Mouse (Mus musculus) ES-E14 (cell line): ENCODE measurements around the gene 1700011L22Rik. TPM values are rescaled to one million over a fixed set of nuclear protein-coding genes. Genes with fewer than 3 reads are reported as not detected.

Experiments
- DNase-seq: peaks from one replicate; pipeline ENCODE4 v3.0.0-alpha.2; 2013; ENCODE audit warnings: low read depth, low spot score
- H3K27ac ChIP-seq: 2 replicates; pipeline ENCODE4 v1.5.1; 2012; ENCODE audit warnings: low read depth, mild to moderate bottlenecking, low read length, moderate library complexity, mixed read lengths; ENCODE audit not compliant: poor library complexity, insufficient read depth, severe bottlenecking
- H3K36me3 ChIP-seq: 2 replicates; pipeline ENCODE4 v1.6.1; 2012; ENCODE audit warnings: mild to moderate bottlenecking, low read length, moderate library complexity, mixed read lengths; ENCODE audit not compliant: control insufficient read depth, poor library complexity, insufficient read depth, severe bottlenecking
- H3K4me1 ChIP-seq, 2 experiments: fragments of 150-350 bp in 1 of 2; sonication (generic) in 1 of 2; 2 replicates each; pipeline ENCODE4 v1.6.1; 2012; ENCODE audit warnings: low read length in 2 of 2, mild to moderate bottlenecking in 1 of 2, mixed read lengths in 1 of 2; ENCODE audit not compliant: control insufficient read depth in 2 of 2, insufficient read depth in 2 of 2, poor library complexity in 1 of 2
- H3K4me3 ChIP-seq, 2 experiments: fragments of 150-350 bp in 1 of 2; sonication (generic) in 1 of 2; 2 replicates each; pipeline ENCODE4 v1.5.1; 2012; ENCODE audit warnings: low read length in 2 of 2, low read depth in 1 of 2, mild to moderate bottlenecking in 1 of 2, mixed read lengths in 1 of 2; ENCODE audit not compliant: insufficient read depth in 1 of 2, poor library complexity in 1 of 2, severe bottlenecking in 1 of 2
- H3K9ac ChIP-seq: 2 replicates; pipeline ENCODE4 v1.6.1; 2012; ENCODE audit warnings: low read depth, mild to moderate bottlenecking, low read length, mixed read lengths; ENCODE audit not compliant: poor library complexity, insufficient read depth, severe bottlenecking
- H3K9me3 ChIP-seq: fragments of 150-350 bp; sonication (generic); 2 replicates; pipeline ENCODE4 v1.6.1; 2012; ENCODE audit warnings: low read depth, mild to moderate bottlenecking, low read length; ENCODE audit not compliant: control insufficient read depth, insufficient read depth
- CHD2 ChIP-seq: IDR thresholded peaks from 2 replicates; pipeline ENCODE4 v1.6.1; 2014; ENCODE audit warnings: mild to moderate bottlenecking, low read depth, low read length, inconsistent platforms
- HCFC1 ChIP-seq: IDR thresholded peaks from 2 replicates; pipeline ENCODE4 v1.6.1; 2012; ENCODE audit warnings: low read length, inconsistent platforms, borderline replicate concordance; ENCODE audit not compliant: insufficient read depth
- MAFK ChIP-seq: IDR thresholded peaks from 2 replicates; pipeline ENCODE4 v1.6.1; 2014; ENCODE audit warnings: mild to moderate bottlenecking, low read depth, low read length, inconsistent platforms; ENCODE audit not compliant: insufficient read depth
- ZC3H11A ChIP-seq: IDR thresholded peaks from 2 replicates; pipeline ENCODE4 v1.6.1; 2012; ENCODE audit warnings: low read depth, mild to moderate bottlenecking, inconsistent platforms, low read length, borderline replicate concordance
- ZNF384 ChIP-seq: IDR thresholded peaks from 2 replicates; pipeline ENCODE4 v1.6.1; 2012; ENCODE audit warnings: low read depth, low read length, inconsistent platforms
- in situ Hi-C, 2 experiments: fragments of 600-800 bp; cut with MboI; formaldehyde crosslinking; loops; one replicate each; pipeline ENCODE4 v1.15.1; 2025; ENCODE audit warnings: low sequenced_read_pairs in 2 of 2, inconsistent platforms in 1 of 2; ENCODE audit not compliant: unreplicated experiment in 2 of 2
- total RNA-seq: library from RNA; depleted of rRNA; stranded (reverse); fragments of 300-350 nt; gene quantifications from 2 replicates; pipeline ENCODE4 v1.2.3, GENCODE M21; 2012

The 1700011L22Rik gene
- total RNA-seq, 1 experiment: not detected

DNA sequence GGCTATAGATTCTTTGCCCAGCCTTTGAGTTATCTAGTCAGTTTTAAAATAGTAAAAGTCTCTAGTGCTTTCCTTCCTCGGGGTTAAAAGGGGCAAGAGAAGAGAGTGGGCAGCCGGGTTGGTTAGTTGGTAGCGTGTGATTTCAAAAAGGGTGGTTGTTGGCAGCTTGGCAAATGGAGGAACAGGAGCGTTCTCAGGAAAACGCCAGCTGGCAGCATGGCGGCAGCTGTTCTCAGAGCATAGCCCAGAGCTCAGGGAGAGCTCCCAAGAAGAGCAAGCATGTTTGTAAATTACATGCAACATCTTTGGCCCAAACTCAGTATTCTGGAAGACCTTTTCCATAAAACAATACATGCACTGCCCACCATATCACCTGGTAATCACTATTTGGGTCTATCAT lies 5.4 kb upstream of the 1700011L22Rik start:
- Histone ChIP-seq H3K36me3 (no peaks in the 10 kb centered on the region), H3K9ac (no peak overlapping the region), H3K9me3 (no peaks in the 10 kb centered on the region), H3K4me3 (no peak overlapping the region), H3K4me1 (no peaks in the 10 kb centered on the region), H3K27ac (no peak overlapping the region)
- no peak for DNase-seq
- TF ChIP-seq CHD2: no peak
- TF ChIP-seq ZNF384: no peak
- TF ChIP-seq ZC3H11A: no peak
- no peak for TF ChIP-seq HCFC1
- no peak for TF ChIP-seq MAFK
- in situ Hi-C loops: no loop called here

DNA sequence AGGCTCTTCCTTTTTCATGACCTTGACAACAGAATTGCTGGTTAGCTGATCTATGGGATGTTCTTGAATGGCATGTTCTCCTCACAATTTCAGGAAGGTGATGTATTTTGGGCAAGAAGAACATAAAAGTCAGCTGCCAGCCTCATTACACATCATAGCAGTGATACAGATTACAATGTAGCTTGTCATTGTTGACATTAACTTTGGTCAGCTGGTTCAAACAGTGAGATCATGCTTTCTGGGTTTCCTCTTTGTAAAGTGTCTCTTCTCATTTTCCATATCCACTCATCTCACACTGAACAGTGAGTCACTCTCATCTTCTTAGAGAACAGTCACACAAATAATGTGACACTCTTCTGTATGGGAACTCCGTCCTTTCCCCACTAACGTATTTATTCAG lies 4.9 kb downstream of the 1700011L22Rik start:
- H3K27ac ChIP-seq: no peak overlapping the region
- H3K36me3 ChIP-seq: no peaks in the 10 kb centered on the region
- no peak overlapping the region for H3K4me3 ChIP-seq
- H3K4me1 ChIP-seq: no peaks in the 10 kb centered on the region
- in situ Hi-C loops: no loop called here
- no peak overlapping the region for H3K9ac ChIP-seq
- TF ChIP-seq ZNF384: no peak
- TF ChIP-seq HCFC1: no peak
- no peak for TF ChIP-seq CHD2
- no peak for TF ChIP-seq MAFK
- no peak for TF ChIP-seq ZC3H11A
- H3K9me3 ChIP-seq: no peaks in the 10 kb centered on the region
- no peak for DNase-seq

DNA sequence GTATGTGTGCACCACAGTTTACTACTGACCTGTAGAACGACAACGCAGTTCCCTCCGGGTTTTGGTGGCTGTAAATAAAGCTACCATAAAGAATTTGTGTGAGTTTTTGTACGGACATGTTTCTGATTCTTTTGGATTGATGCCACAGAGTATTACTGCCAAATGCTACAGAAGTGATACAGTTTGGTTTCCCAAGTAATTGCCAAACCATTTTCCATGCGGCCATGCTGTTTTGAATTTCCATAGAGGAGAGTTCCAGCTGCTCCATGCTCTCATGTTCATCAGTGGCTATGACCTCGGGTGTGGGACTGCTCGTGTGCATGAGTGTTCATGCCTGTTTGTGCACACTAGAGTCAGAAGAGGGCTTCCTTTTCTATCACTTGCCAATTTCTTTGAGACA lies 8.4 kb downstream of the 1700011L22Rik start:
- Histone ChIP-seq H3K36me3 (no peaks in the 10 kb centered on the region), H3K27ac (no peak overlapping the region), H3K4me3 (no peak overlapping the region), H3K9ac (no peak overlapping the region), H3K4me1 (no peaks in the 10 kb centered on the region), H3K9me3 (no peaks in the 10 kb centered on the region)
- no peak for DNase-seq
- in situ Hi-C loops: no loop called here
- TF ChIP-seq MAFK (no peak), HCFC1 (no peak), ZNF384 (no peak), CHD2 (no peak), ZC3H11A (no peak)

DNA sequence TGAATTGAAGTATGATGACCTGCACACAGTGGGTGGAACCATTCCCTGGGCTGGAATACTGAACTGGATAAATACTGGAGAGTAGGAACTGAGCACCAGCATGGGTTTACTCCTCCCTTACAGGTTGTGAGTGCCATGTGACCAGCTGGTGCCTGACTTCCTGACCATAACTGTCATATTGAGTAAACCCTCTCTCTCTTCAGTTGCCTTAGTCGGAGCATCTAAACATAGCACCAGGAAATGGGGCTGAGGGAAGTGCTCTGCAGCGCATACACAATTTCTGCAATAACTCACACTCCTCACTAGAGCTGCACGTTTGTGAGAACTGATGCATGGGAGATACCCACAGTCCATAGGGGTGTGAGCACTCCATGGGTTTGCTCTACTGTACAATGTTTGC lies 9.1 kb downstream of the 1700011L22Rik start:
- DNase-seq: no peak
- Histone ChIP-seq H3K9ac (no peak overlapping the region), H3K4me3 (no peak overlapping the region), H3K27ac (no peak overlapping the region), H3K36me3 (no peaks in the 10 kb centered on the region), H3K9me3 (no peaks in the 10 kb centered on the region), H3K4me1 (no peaks in the 10 kb centered on the region)
- no peak for TF ChIP-seq ZNF384
- no peak for TF ChIP-seq MAFK
- no peak for TF ChIP-seq ZC3H11A
- no peak for TF ChIP-seq HCFC1
- no peak for TF ChIP-seq CHD2
- in situ Hi-C loops: no loop called here

DNA sequence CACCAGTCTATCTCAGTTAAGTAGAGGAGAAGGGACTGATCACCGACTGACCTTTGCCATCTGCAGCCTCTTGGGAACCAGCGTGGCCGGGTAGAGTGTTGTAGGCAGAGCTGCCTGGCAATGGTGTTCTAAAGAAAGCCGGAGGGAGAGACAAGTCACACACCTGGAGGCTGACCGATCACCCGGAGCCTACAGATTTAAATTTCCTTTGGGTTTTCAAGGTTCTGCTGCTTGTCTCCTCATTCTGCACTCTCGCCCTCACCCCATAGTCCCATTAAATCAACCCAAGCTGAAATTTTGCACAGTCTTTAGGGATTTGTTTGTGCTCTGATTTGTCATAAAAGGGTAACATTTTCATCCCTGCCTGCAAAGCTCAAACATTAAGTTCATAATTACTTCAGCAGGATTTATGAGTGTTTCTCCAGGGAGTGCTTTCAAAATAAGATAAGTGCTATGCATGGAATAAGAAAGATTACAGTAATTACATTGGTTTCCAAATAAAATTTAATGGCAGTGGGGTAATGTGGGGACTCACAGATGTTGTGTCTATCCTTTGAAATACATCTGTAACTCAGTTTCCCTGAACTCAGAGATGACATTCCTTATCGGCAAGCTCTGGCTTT lies 19.0 kb downstream of the 1700011L22Rik start:
- TF ChIP-seq ZNF384: no peak
- no peak for TF ChIP-seq HCFC1
- no peak for TF ChIP-seq CHD2
- no peak for TF ChIP-seq ZC3H11A
- no peak for TF ChIP-seq MAFK
- H3K36me3 ChIP-seq: no peaks in the 10 kb centered on the region
- no peaks in the 10 kb centered on the region for H3K9me3 ChIP-seq
- peaks cover 0 to 3% of the 10 kb centered on the region in 2 experiments; a peak in 1 of 4 replicates for H3K4me1 ChIP-seq
- no peak overlapping the region for H3K27ac ChIP-seq
- no peak overlapping the region for H3K4me3 ChIP-seq
- H3K9ac ChIP-seq: no peak overlapping the region
- in situ Hi-C loops: no loop called here
- DNase-seq: no peak
